Mouse (Mus musculus) adrenal gland (tissue): ENCODE measurements at regions not wholly inside any gene's neighbourhood (a gene's known extent, or its start where the extent isn't known, plus 50 kb on each side); places are given as distances from the start of the nearest gene placed in this dataset.

Experiments
- intact Hi-C: fragments of 180-260 bp; cut with DNase I; formaldehyde crosslinking; loops from one replicate; pipeline ENCODE4 v1.15.1; 2025

- intact Hi-C loops: no loop called here
Observed at GRCm38 (mm10) chr7:71648314-71648713, 297.0 kb upstream of the Gm10295 start.

- intact Hi-C loops: no loop called here
Observed at GRCm38 (mm10) chr7:71646944-71647343, 295.7 kb upstream of the Gm10295 start.

- intact Hi-C loops: no loop called here
Observed at GRCm38 (mm10) chr7:71623048-71623447, 271.8 kb upstream of the Gm10295 start.

GRCm38 (mm10) chr7:71603159-71603558 is 251.9 kb upstream of the Gm10295 start:
- intact Hi-C loops: no loop called here

- intact Hi-C loops: no loop called here
Observed at GRCm38 (mm10) chr7:71596780-71597179, 245.5 kb upstream of the Gm10295 start.

GRCm38 (mm10) chr7:71587626-71588025 is 236.3 kb upstream of the Gm10295 start:
- intact Hi-C loops: loop anchor here (10.0 kb wide), 2 partner anchors 213 to 1243 kb away; no protein-coding TSS in a partner anchor

GRCm38 (mm10) chr7:71583443-71584055 is 232.3 kb upstream of the Gm10295 start:
- intact Hi-C loops: loop anchor here (5.0 to 10.0 kb wide), 3 partner anchors 209 to 1239 kb away; no protein-coding TSS in a partner anchor

GRCm38 (mm10) chr7:71581746-71582145 is 230.5 kb upstream of the Gm10295 start:
- intact Hi-C loops: loop anchor here (5.0 to 10.0 kb wide), 3 partner anchors 207 to 1237 kb away; no protein-coding TSS in a partner anchor

- intact Hi-C loops: no loop called here
Observed at GRCm38 (mm10) chr7:71560296-71560936, 209.1 kb upstream of the Gm10295 start.

- intact Hi-C loops: no loop called here
Observed at GRCm38 (mm10) chr7:71556473-71556872, 205.2 kb upstream of the Gm10295 start.

GRCm38 (mm10) chr7:71555476-71555875 is 204.2 kb upstream of the Gm10295 start:
- intact Hi-C loops: no loop called here

GRCm38 (mm10) chr7:71546606-71547213 is 195.4 kb upstream of the Gm10295 start:
- intact Hi-C loops: no loop called here

GRCm38 (mm10) chr7:71541467-71541866 is 190.2 kb upstream of the Gm10295 start:
- intact Hi-C loops: no loop called here

- intact Hi-C loops: no loop called here
Observed at GRCm38 (mm10) chr7:71533109-71533508, 181.8 kb upstream of the Gm10295 start.

- intact Hi-C loops: no loop called here
Observed at GRCm38 (mm10) chr7:71531496-71531895, 180.2 kb upstream of the Gm10295 start.

- intact Hi-C loops: no loop called here
Observed at GRCm38 (mm10) chr7:71530922-71531321, 179.6 kb upstream of the Gm10295 start.

- intact Hi-C loops: no loop called here
Observed at GRCm38 (mm10) chr7:71526152-71526551, 174.9 kb upstream of the Gm10295 start.

- intact Hi-C loops: no loop called here
Observed at GRCm38 (mm10) chr7:71524577-71525126, 173.4 kb upstream of the Gm10295 start.

- intact Hi-C loops: no loop called here
Observed at GRCm38 (mm10) chr7:71524119-71524518, 172.8 kb upstream of the Gm10295 start.

GRCm38 (mm10) chr7:71507379-71507778 is 156.1 kb upstream of the Gm10295 start:
- intact Hi-C loops: no loop called here

GRCm38 (mm10) chr7:71500719-71501118 is 149.4 kb upstream of the Gm10295 start:
- intact Hi-C loops: no loop called here

- intact Hi-C loops: no loop called here
Observed at GRCm38 (mm10) chr7:71498123-71498522, 146.8 kb upstream of the Gm10295 start.
